Mouse (Mus musculus) large intestine, adult 2 months (tissue): ENCODE results near the gene Olfr1380. TPM values are rescaled to one million over a fixed set of nuclear protein-coding genes. Genes with fewer than 3 reads are reported as not detected.

Source experiments
- polyA plus RNA-seq: library from polyadenylated mRNA; depleted of rRNA; stranded (reverse); fragments of >200 nt; gene quantifications from 2 replicates; pipeline ENCODE4 v1.2.3, GENCODE M21; 2012; rRNA removed

Gene Olfr1380
- polyA plus RNA-seq, 1 experiment = not detected

Other genes starting within 250 kb of the Olfr1380 start
- gene Olfr1391, start 234.1 kb upstream of the Olfr1380 start, polyA plus RNA-seq = not detected in 2 replicates
- not detected in 2 replicates for gene Olfr1390, start 221.7 kb upstream of the Olfr1380 start, polyA plus RNA-seq
- not detected in 2 replicates for gene Olfr1389, start 133.8 kb upstream of the Olfr1380 start, polyA plus RNA-seq
- gene Olfr1388, start 120.3 kb upstream of the Olfr1380 start, polyA plus RNA-seq = 0.31 and 1.8 TPM in 2 replicates
- not detected in 2 replicates for gene Olfr1387, start 101.5 kb upstream of the Olfr1380 start, polyA plus RNA-seq
- not detected in 2 replicates for gene Olfr1386, start 91.8 kb upstream of the Olfr1380 start, polyA plus RNA-seq
- not detected in 2 replicates for gene Olfr1385, start 67.8 kb upstream of the Olfr1380 start, polyA plus RNA-seq
- gene Olfr1384, start 50.2 kb upstream of the Olfr1380 start, polyA plus RNA-seq = not detected in 2 replicates
- gene Olfr1383, start 37.2 kb upstream of the Olfr1380 start, polyA plus RNA-seq = not detected in 2 replicates
- not detected in 2 replicates for gene Olfr1382, start 28.6 kb upstream of the Olfr1380 start, polyA plus RNA-seq
- gene Olfr1381, start 13.4 kb upstream of the Olfr1380 start, polyA plus RNA-seq = not detected in 2 replicates
- gene Flt4, start 52.4 kb downstream of the Olfr1380 start, polyA plus RNA-seq = 4.8 and 7.3 TPM in 2 replicates
- 9.8 and 11.7 TPM in 2 replicates for gene Scgb3a1, start 106.7 kb downstream of the Olfr1380 start, polyA plus RNA-seq
- gene Cnot6, start 155.8 kb downstream of the Olfr1380 start, polyA plus RNA-seq = 9.9 and 12.2 TPM in 2 replicates
- 1.5 and 1.6 TPM in 2 replicates for gene Gfpt2, start 237.3 kb downstream of the Olfr1380 start, polyA plus RNA-seq